Mouse (Mus musculus): Measurements from ENCODE around the gene Ddx49.

DNA sequence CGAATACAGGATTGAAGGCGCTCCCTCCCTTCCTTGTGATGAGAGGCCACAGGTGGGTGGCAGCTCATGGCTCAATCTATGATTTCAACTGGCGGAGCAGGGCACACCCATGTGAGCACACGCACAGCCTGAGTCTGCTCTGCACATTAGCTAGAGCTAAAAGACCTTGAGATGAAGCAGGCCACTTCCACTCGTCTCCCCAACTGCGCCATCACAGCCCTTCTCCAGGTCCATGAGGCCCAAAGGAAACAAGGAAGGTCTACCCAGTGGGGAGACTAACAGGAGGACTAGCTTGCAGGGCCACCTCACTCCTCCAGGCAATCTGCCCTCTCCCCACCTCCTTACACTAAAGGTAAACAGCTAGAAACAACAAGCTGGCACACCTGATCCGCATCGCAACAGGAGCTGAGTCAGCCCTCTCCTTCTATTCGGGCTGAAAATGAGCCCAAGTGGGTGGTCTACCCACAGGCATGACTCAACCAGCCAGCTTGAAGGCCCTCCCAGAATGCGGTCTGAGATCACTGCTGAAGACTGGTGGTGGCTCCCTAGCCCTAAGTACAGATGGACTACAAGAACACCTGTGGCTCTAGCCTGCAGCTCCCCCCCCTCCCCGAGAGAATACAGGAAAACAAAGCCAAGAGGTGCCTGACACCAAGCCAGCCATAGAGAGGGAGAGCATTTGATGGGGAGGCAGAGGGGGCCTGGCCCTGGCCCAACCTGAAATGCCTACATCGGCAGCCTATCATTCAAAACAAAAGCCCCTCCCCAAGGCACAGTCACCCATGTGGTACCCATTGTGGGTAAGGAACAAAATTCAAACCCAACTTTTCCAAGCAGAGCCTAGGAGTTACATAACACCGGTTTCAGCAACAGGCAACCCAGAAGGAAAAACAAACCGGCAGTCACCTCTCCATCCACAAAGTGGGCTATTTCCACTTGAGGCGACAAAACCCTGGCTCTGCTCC lies 49.0 kb upstream of the Ddx49 start:
- TF ChIP-seq POLR2A (IDR thresholded peaks at IDR 0.05; ENCODE audit: borderline replicate concordance, control insufficient read depth, low read depth, low read length) = no peak
- TF ChIP-seq CTCF (IDR thresholded peaks at IDR 0.05; ENCODE audit: control insufficient read depth, insufficient read depth, low read length) = no peak

Data from bone marrow, adult 2 months (tissue).